Mouse (Mus musculus) brown adipose tissue, adult 24 weeks (tissue): ENCODE measurements around the gene Tff1. TPM values are rescaled to one million over a fixed set of nuclear protein-coding genes. Genes with fewer than 3 reads are reported as not detected.

Experiments used
- H3K27ac ChIP-seq: fragments of 200-500 bp; replicated peaks from 2 replicates; pipeline ENCODE4 v1.5.1; 2012; ENCODE audit warnings: low read depth, mild to moderate bottlenecking, low read length
- H3K4me1 ChIP-seq: fragments of 200-500 bp; 2 replicates; pipeline ENCODE4 v1.6.1; 2012; ENCODE audit warnings: low read length, mixed read lengths; ENCODE audit not compliant: control insufficient read depth, insufficient read depth, insufficient read length
- H3K4me3 ChIP-seq: fragments of 200-500 bp; 2 replicates; pipeline ENCODE4 v1.5.1; 2012; ENCODE audit warnings: low read depth, mild to moderate bottlenecking, low read length, moderate library complexity; ENCODE audit not compliant: insufficient read depth
- polyA plus RNA-seq: library from polyadenylated mRNA; stranded (reverse); fragments of >200 nt; gene quantifications from 2 replicates; pipeline ENCODE4 v1.2.4, GENCODE M21; 2012; ENCODE audit not compliant: missing spikeins, insufficient read depth, insufficient read length

Tff1 gene
- polyA plus RNA-seq = not detected in 2 replicates

- no peaks in the 10 kb centered on the region for H3K4me1 ChIP-seq
- H3K27ac ChIP-seq = no peak within 1 kb of the TSS
Observed at GRCm38 (mm10) chr17:31165127-31165526, at the start of gene Tff1. Gene Tff1 (minus strand): TSS chr17:31165277.

GRCm38 (mm10) chr17:31211881-31212280 lies 46.8 kb upstream of the Tff1 start:
- Histone ChIP-seq H3K4me3 (no peak overlapping the region), H3K4me1 (no peaks in the 10 kb centered on the region)

More at GRCm38 (mm10) chr17:31165127-31165526, at the start of gene Tff1:
- H3K4me3 ChIP-seq = no peak within 1 kb of the TSS

GRCm38 (mm10) chr17:31210299-31210698 lies 45.2 kb upstream of the Tff1 start:
- Histone ChIP-seq H3K27ac (no peak overlapping the region), H3K4me3 (no peak overlapping the region), H3K4me1 (no peaks in the 10 kb centered on the region)

More at GRCm38 (mm10) chr17:31211881-31212280, 46.8 kb upstream of the Tff1 start:
- no peak overlapping the region for H3K27ac ChIP-seq

DNA sequence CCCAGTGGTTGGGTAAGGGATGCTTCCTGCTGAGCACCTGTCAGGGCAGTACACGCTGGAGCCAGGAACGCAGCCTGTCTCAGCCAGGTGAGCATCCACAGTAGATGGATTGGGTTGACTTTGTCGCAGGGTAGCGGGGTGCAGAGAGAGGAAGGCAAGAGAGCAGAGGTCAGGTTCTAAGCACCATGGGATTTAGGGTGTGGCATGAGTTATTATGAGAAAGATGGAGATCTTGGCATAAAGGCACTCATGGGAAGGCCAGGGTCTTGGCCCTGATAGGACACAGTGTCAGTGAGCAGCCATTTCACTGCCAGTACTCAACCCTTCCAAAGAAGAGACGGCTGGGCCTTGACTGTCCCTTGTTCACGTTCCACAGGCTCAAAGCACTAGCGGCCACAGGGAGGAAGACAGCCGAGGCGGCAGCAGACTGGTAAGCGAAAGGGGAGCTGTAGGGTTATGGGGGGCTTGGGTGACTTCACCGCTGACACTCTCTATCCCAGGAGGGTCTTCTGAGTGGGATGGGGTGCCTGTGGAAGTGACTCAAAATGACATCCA lies 44.4 kb upstream of the Tff1 start:
- H3K27ac ChIP-seq = no peak overlapping the region
- no peak overlapping the region for H3K4me3 ChIP-seq
- no peaks in the 10 kb centered on the region for H3K4me1 ChIP-seq

DNA sequence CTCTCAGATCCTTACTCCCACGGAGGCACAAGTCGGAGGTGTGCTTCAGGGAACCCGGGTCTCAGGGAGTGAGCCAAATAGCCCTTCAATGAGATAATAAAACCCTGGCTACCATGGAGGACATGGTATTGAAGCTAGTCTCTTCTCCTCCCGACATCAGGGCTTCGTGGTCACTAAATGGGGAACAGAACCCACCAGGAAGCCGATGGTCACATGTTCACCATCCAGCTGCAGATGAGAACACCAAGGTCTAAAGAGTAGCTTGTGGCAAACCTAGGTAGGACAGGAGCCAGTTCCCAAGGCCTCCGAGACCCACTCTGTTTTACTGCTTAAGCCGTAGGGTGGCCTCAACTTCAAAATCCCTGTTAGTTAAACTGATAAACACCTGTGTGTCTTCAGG lies 43.6 kb upstream of the Tff1 start:
- Histone ChIP-seq H3K4me1 (no peaks in the 10 kb centered on the region), H3K4me3 (no peak overlapping the region), H3K27ac (no peak overlapping the region)

DNA sequence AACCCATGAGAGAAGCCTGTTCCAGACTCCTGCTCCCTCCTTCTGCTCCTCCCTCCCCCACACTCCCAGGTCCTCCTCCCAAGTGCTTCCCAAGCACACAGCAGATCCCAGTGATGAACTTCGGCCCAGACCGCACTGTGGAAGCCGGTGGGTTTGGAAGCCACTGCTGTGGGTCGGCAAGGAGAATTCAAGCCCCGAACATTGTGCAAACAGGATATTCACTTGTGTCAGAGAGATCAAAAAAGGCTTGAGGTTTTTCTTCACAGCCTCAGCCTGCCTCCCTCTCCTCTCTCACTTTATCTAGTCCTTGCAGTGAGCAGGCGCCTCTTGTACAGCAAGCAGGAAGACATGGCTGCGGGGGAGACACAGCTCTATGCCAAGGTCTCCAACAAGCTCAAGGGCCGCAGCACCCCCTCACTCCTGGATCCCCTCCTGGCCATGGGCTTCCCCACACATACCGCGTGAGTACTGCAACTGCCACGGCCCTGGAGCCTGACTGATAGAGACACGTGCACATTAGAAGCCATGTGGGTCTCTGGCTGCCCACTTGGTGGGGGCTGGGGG lies 42.8 kb upstream of the Tff1 start, which contains the start of gene Ubash3a:
TSS of gene Ubash3a (plus strand) at position 103 of the 564 bp plus-strand sequence.
- Histone ChIP-seq H3K4me1 (no peaks in the 10 kb centered on the region), H3K4me3 (no peak within 1 kb of the TSS; the same call in 1 of the 2 replicates), H3K27ac (no peak within 1 kb of the TSS)

GRCm38 (mm10) chr17:31198877-31199276 lies 33.8 kb upstream of the Tff1 start, which contains the start of gene Tmprss3:
Gene Tmprss3 (minus strand): TSS chr17:31198977.
- Histone ChIP-seq H3K4me3 (no peak within 1 kb of the TSS), H3K4me1 (no peaks in the 10 kb centered on the region), H3K27ac (no peak within 1 kb of the TSS)

GRCm38 (mm10) chr17:31196283-31196682 lies 31.2 kb upstream of the Tff1 start:
- Histone ChIP-seq H3K4me1 (no peaks in the 10 kb centered on the region), H3K27ac (no peak overlapping the region), H3K4me3 (no peak overlapping the region)

DNA sequence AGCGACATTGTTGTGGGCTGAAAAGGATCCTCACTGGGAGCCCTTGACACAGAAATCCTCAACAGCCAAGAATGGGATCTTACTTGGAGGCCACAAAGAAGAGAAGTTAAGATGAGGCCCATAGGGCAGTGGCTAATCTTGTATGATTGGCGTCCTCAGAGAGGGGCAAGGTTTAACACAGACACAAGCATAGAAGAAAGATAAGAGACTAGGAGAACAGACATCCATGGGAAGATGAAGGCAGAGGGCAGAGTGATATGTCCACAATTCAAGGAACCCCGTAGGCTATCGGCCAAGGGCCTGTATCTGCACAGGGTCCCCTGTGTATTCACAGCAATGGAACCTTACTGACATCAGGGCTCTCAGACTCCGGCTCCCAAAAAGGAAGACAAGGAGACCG lies 30.1 kb upstream of the Tff1 start:
- Histone ChIP-seq H3K4me1 (no peaks in the 10 kb centered on the region), H3K4me3 (no peak overlapping the region), H3K27ac (no peak overlapping the region)

DNA sequence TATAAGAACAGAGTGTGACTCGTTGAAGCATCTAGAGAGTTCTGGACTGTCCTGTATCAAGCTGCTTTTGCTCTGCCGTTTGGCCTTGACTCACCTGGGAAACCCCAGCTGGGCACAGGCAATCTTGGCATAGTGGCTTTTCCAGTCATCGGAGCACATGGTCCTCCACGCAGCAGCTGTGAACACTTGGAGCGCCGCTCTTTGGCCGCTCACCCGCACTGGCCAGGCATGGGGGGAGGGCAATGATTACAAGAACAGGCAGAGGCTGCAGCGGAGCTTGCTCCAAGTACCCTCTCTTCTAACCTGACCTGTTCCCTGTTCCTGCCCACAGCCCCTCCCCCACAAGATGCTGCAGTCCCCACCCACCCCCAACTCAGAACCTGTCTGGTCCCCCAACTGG lies 28.3 kb upstream of the Tff1 start:
- no peaks in the 10 kb centered on the region for H3K4me1 ChIP-seq
- H3K27ac ChIP-seq = no peak overlapping the region
- H3K4me3 ChIP-seq = no peak overlapping the region

DNA sequence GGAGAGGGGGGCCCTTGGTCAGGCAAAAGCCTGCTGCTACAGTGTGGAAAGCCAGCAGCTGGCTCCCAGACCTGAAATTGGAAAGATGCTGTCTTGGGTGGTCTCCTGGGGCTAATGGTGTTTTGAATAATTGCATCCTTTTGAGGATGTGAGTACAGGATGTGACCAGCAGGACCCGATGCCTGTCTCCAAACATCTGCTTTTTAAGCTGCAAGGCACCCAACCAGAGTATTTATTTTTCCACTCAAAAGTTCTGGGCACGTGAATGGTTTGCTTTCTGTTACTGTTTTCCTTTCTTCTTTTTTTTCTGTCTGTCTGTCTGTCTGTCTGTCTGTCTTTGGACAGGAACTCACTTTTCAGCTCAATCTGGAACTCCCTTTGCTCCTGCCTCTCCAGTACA lies 27.6 kb upstream of the Tff1 start:
- Histone ChIP-seq H3K27ac (no peak overlapping the region), H3K4me1 (no peaks in the 10 kb centered on the region), H3K4me3 (no peak overlapping the region)

GRCm38 (mm10) chr17:31191825-31192224 lies 26.7 kb upstream of the Tff1 start:
- H3K4me1 ChIP-seq = no peaks in the 10 kb centered on the region
- H3K4me3 ChIP-seq = no peak overlapping the region
- H3K27ac ChIP-seq = no peak overlapping the region

DNA sequence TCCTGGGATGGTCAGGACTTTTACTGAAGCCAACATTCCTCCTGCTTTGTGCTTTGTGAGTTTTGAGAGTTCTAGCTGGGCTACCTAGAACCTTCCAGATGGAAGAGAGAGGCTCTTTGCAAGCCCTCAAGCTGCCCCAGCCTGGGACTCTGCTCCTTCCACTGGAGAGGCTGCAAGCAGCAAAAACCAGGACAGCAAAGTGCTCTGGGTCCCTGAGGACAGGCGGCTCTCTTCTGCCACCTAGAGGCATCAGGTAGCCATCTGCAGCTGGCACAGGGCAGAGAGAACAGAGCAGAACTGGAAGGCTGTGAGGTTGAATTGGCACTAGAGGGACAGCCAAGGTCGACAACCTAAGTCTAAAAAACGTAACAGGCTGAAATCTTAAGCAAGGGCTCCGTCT lies 22.3 kb upstream of the Tff1 start:
- Histone ChIP-seq H3K4me1 (no peaks in the 10 kb centered on the region), H3K27ac (no peak overlapping the region), H3K4me3 (no peak overlapping the region)

GRCm38 (mm10) chr17:31184269-31184990 lies 19.4 kb upstream of the Tff1 start:
- Histone ChIP-seq H3K4me1 (no peaks in the 10 kb centered on the region), H3K27ac (no peak overlapping the region), H3K4me3 (no peak overlapping the region)

DNA sequence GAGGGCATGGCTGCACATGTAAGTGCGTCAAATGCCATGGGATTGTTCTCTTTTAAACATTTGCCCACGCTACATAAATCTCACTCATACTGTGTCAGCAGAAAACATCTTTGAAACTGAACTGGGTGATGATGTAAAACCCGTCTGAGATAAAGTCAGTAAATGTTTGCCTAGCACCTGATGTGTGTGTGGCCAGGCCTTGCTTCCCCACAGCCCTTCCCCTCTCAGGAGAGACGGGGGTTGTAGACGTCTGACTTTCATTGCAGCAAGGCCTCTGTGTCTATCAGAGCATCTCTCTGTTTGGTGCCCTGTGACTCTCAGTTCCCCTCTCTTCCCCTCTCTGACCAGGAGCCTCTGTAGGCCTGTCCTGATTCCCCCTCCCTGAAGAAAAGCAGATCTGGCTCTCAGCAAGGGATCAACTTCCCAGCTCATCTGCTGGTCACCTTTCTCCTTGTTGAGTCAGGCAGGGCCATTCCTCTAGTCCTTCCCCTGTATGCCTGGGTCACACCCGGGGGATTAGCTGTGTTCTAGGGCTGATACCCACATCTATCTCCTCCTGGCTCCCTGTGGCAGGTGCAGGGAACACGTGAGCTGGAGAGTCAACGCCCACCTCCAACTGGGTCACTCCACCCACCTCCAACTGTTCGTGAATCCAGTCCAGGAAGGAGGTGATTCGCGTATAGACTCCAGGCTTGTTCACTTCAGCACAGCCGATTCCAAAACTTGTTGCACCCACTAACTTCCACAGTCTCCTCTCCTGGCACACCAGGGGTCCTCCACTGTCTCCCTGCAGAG lies 18.3 kb upstream of the Tff1 start:
- H3K4me3 ChIP-seq = no peak overlapping the region
- H3K4me1 ChIP-seq = no peaks in the 10 kb centered on the region
- H3K27ac ChIP-seq = no peak overlapping the region
